Mouse (Mus musculus) adrenal gland, postnatal 14 days (tissue): Measurements from ENCODE around the gene Pth2r. TPM values are rescaled to one million over a fixed set of nuclear protein-coding genes. Genes with fewer than 3 reads are reported as not detected.

Source experiments
- DNase-seq: peaks from one replicate; pipeline ENCODE4 v3.0.0; 2021; ENCODE audit warnings: mixed read lengths
- long read RNA-seq, 2 experiments: library from polyadenylated mRNA; stranded (forward); transcript quantifications; one replicate each; pipeline ENCODE4 v2.0.0; 2021
- total RNA-seq: library from RNA; stranded (reverse); gene quantifications from 2 replicates; pipeline ENCODE4 v1.2.3, GENCODE M21; 2021

Gene Pth2r
- total RNA-seq = not detected in 2 replicates
- long read RNA-seq, experiment 1 = 0 reads
- long read RNA-seq, experiment 2 = 0 reads

DNA sequence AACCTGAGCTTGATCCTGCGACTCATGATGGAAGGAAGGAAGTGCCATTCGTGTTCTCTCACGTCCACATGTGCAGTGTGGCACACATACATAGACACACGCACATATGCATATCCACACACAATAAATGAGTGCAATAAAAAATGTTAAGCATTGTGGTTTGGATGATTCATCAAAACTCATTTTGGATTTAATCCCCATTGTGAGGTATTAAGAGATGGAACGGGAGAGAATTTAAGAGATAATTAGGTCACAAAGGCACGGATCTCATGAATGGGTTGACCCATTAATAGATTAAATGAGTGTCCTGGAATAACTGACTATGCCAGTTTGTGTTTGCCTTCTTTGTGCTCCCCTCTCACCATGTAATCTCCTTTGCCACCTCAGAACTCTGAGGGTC lies at the start of gene Pth2r:
TSS of gene Pth2r (plus strand) at position 301 of the 400 bp plus-strand sequence.
- DNase-seq = no peak

DNA sequence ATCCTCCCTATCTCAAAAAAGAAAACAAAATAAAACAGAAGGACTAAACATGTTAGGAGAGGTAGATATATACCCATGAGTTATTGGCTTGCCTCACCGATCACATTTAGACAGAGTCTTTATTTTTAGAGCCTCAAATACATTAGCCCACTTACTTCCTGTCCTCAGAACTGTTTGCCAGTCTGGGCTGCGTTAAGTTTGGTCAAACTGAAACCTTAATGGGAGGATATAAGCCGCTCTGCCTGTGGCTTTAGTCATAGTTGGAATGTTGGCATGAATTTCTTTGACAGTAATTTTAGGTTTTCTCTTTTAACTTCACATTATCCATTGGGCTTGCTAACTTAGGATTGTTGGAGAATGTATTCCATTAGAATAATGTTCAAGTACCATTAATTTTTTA lies 44.1 kb upstream of the Pth2r start:
- DNase-seq = no peak

DNA sequence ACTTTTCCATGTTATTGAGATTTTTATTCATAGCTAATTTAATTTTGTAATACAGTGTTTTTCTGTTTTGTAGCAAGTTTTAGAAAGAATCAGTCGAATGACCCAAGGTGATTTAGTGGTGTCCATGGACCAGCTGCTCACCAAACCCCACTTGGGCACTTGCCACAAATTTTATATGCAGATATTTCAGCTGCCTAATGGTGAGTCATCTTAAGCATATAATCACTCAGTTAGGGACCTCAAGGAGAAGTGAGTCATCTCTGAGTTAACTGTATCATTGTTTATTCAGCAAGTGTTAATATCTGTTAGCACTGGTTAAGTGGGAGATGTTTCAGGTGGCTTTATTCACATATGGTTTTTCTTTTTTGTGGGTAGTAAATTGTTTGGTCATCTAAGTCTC lies 36.2 kb upstream of the Pth2r start:
- DNase-seq = peak; percentile 50

DNA sequence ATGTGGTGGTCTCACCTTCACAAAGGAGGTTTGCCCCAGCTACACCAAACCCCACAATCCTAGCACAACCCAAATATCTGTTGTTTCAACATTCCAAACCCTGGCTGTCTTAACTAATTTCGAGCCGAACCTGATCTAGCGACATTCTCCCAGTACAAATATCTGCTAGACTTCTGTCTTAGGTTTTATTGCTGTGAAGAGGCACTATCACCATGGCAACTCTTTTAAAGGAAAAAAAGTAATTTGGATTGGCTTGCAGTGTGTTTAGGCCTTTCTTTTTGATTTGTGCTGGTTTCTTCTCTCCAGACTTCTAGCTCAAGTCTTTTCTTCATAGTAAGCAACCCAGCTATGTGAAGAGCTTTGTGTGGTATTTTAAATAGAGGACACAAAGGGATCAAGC lies 1.4 kb upstream of the Pth2r start:
- no peak for DNase-seq

DNA sequence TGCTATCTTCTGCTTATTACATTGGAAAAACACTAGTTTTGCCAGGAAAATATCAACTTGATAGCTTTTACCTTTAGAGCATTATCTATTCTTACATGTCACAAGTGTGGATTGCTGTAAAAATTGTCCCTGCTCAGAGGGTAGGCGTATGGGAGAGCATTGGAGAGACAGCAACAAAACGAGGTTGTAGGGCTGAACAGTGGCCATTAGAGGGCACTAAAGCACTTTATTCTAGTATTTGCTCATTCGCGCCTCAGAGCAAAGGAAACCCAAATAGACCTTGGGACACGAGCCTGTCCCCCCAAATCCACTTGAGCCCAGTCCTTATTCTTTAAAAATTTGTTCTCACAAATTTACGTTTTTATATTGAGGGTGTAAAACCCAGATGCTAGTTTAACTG lies 910 bp downstream of the Pth2r start:
- peak; percentile 60 for DNase-seq

- peak; percentile 29 for DNase-seq
Observed at GRCm38 (mm10) chr1:65308476-65308875, 26.6 kb downstream of the Pth2r start.

GRCm38 (mm10) chr1:65311214-65311933 lies 29.5 kb downstream of the Pth2r start:
- no peak for DNase-seq

DNA sequence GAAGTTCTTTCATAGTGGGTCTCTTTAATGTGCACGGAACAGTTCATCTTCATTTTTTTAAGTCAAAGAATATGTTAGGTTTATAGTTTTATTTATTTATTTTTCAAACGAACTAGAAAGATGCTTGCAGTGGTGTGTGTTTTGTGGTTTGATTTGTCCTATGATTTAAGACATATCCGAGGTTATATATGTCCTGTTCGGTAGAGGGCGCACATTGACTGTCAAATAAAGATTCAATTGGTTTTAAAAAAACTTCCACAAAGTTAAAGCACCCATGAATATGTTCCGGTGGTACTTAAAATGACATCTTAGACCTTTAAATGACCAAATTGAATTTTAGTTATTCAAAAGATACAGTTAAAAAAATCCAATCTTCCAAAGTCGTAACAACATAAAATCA lies 30.3 kb downstream of the Pth2r start:
- peak; percentile 39 for DNase-seq

DNA sequence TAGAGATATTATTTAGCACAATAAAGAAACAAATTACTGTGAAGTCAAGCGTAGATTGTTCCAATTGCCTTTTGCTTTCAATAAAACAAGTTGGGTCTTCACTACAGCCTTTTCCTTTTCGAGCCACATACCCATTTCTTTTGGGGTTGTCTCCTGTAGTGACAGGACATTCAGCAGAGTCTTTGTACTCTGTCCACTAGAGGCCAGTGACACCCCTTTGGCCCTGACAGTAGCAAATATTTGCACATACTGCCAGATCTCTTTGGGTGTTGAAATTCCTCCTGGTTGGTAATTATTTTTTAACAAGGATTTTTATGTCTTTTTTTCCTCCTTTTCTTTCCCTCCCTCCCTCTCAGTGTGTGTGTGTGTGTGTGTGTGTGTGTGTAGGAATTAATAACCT lies 31.0 kb downstream of the Pth2r start:
- DNase-seq = peak; percentile 20

DNA sequence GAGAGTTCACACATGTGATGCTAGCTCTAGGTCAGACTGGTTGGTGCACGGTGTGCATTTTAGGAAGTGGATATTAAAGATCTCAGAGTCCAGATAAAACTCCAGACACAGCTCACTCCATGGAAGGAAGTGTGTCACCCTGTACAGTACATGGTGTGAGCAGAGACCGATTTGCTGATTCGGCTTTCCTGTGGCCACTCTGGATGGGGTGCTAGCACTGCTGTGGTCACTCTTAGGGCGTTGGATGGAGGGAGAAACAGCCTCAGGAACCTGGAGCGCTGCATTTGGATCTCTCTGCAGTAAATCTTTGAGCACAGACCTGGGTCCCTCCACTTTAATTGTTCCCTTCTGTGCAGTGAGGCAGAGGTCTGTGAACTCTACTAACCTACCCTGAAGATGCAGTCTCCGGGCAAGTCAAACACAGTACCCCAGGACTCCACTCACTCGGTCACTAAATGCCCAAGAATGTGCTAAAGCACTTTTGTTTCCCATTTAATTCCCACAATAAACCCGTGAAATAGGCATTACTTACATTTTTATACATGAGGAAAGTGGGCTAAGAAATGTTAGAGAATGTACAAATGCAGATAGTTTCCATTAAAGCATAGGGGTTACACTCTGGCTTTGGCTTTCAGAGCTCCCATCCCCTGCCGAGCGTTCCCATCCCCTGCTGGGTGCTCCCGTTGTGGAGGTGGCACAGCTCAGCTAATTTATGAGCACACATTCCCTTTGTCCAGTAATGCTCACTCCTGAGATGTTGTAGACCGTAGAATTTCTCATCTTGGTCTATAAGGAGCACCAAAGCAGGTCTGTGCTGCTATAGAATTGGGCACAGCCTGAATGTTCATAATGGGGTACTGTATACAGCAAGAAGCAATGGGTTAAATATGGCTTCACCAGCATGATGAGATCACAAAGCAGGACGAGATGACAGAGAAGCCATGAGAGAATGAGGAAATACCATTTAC lies 32.5 kb downstream of the Pth2r start:
- DNase-seq = no peak

DNA sequence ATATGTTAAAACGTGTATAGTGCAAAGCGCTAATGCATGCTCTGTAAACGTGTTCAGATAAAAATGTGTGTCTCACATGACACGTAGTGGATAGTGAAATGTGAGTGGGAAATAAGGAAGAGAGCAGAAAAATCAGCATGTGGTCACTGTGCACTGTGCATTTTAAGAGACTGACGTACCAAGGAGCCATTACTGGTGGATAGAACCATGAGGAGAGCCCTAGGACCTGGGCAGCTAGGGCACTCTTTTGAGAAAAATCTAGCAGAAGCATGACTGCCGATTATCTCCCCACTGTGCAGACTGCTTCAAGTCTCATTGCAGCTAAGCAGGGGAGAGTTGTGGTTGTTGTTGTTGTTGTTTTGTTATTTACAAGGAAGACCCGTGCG lies 33.2 kb downstream of the Pth2r start:
- DNase-seq = no peak

DNA sequence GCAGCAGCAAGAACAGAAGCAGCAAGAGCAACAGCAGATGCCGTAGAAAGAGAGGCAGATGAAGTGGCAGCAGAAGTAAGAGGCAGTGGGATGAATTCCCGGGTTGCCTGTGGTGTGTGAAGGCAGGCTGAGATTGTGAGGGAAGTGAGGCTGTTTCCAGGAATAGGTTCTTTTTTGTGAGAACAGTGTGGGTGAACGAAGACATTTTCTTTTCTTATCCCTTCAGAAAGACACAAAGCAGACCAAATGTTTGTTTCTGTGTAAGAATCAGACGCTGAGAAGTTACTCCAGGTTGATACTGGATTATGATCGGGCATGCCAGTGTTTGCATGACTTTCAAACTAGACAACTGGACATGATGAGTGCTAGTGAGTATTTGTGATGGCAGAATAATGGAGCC lies 52.2 kb downstream of the Pth2r start:
- DNase-seq = no peak

GRCm38 (mm10) chr1:65337768-65338167 lies 55.9 kb downstream of the Pth2r start:
- peak; percentile 29 for DNase-seq

GRCm38 (mm10) chr1:65340240-65340639 lies 58.4 kb downstream of the Pth2r start:
- no peak for DNase-seq

- no peak for DNase-seq
Observed at GRCm38 (mm10) chr1:65352979-65353378, 71.1 kb downstream of the Pth2r start.

DNA sequence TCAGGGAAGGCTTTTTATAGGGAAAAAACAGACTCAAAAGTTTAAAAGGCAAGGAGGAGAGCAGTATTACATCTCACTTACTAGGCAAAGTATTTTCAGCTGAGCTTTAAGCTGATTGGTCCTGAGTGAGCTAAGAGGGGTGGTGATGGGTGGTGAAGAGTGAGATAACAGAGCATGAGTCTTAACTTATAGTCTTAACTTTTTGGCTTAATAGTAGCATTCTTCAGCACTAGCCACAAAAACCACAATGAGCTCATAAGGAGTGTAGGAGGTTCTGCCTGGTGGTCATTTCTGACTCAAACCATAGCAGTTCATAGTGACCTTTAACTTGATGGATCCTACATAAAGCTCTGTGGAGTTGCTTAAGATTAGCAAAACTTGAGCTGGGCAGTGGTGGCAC lies 72.3 kb downstream of the Pth2r start:
- DNase-seq = no peak

- DNase-seq = peak; percentile 71
Observed at GRCm38 (mm10) chr1:65388328-65388727, 106.5 kb downstream of the Pth2r start.

- DNase-seq = no peak
Observed at GRCm38 (mm10) chr1:65389621-65390020, 107.8 kb downstream of the Pth2r start.

- DNase-seq = no peak
Observed at GRCm38 (mm10) chr1:65407441-65407840, 125.6 kb downstream of the Pth2r start.

- DNase-seq = no peak
Observed at GRCm38 (mm10) chr1:65420909-65421308, 139.1 kb downstream of the Pth2r start.

DNA sequence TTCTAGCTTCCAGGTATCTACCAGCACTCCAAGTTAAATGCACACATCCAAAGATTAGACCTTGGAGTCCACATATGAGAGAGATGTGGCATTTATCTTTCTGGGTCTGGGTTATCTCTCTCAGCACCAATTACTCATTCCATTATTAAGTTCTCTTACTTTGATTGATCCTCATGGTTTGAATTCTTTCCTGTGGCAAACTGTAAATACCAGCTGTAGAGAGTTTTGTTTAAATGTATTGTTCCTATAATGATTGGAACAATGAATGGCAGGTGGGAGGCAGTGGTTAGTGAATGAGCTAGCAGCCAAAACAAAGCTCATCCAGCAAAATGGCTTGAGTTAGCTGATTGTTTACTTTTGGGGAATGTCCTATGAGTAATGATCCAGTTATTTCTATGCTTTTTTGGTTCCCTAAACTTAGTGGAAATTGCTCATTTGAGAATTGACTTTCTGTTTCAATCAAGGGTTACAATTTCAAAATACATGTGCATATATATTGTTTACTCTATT lies 140.7 kb downstream of the Pth2r start:
- no peak for DNase-seq
